17 mouse cellular contexts compared by ENCODE assay signal in genomic region chr4:115855100-115855499, GRCm38 (mm10). TPM values are rescaled to one million over a fixed set of nuclear protein-coding genes. Genes with fewer than 3 reads are reported as not detected.
DNase-seq lines count a peak whose midpoint lies in the region; ATAC-seq lines count a peak whose summit lies in the region.
"Had no signal": no experiment of that assay in that cellular context is flagged by ENCODE, and none has a peak within 500 bp of the region (broad histone marks: within the 10 kb centered on the region; RNA-seq: fewer than 3 reads in every experiment).

No protein-coding gene starts in this region.

- DNase-seq in embryonic facial prominence, embryonic 14.5 days (ENCODE audit: low spot score) = no peak
- DNase-seq in midbrain, embryonic 14.5 days = no peak
- no peak for DNase-seq in ovary, postnatal 36 days (ENCODE audit: low spot score)
- DNase-seq in gastrocnemius, postnatal 25 days = no peak
- DNase-seq: adrenal gland, adult 8-10 months; cerebellum, postnatal 14 days; heart, postnatal 10 days; kidney, adult 18-20 months; kidney, postnatal 4 days had no signal

- no peak; the same call in 1 of the 2 replicates for ATAC-seq in hindbrain, embryonic 13.5 days (ENCODE audit: low FRiP score)
- ATAC-seq in hindbrain, embryonic 12.5 days (ENCODE audit: low FRiP score) = no peak
- ATAC-seq in embryonic facial prominence, embryonic 14.5 days (ENCODE audit: low read depth) = no peak
- ATAC-seq in limb, embryonic 13.5 days (ENCODE audit: low FRiP score, low read depth) = no peak; the same call in 1 of the 2 replicates
- no peak for ATAC-seq in midbrain, embryonic 14.5 days (ENCODE audit: low FRiP score, low TSS enrichment)
- ATAC-seq: lung, postnatal 0 days; Patski had no signal

- H3K9me3 ChIP-seq in hindbrain, embryonic 13.5 days = no peaks in the 10 kb centered on the region
- H3K9me3 ChIP-seq in hindbrain, embryonic 12.5 days (replicated peaks) = no peaks in the 10 kb centered on the region
- no peaks in the 10 kb centered on the region for H3K9me3 ChIP-seq in embryonic facial prominence, embryonic 14.5 days (ENCODE audit: control insufficient read depth, low read length)
- no peaks in the 10 kb centered on the region for H3K9me3 ChIP-seq in limb, embryonic 13.5 days
- H3K9me3 ChIP-seq in midbrain, embryonic 14.5 days (ENCODE audit: control insufficient read depth, low read length) = no peaks in the 10 kb centered on the region

- H3K36me3 ChIP-seq in hindbrain, embryonic 13.5 days = peaks cover 28% of the 10 kb centered on the region
- H3K36me3 ChIP-seq in hindbrain, embryonic 12.5 days = peaks cover 38% of the 10 kb centered on the region
- H3K36me3 ChIP-seq in embryonic facial prominence, embryonic 14.5 days (ENCODE audit: control insufficient read depth, insufficient read depth, low read length) = peaks cover 42% of the 10 kb centered on the region
- peaks cover 61% of the 10 kb centered on the region for H3K36me3 ChIP-seq in limb, embryonic 13.5 days
- peaks cover 12% of the 10 kb centered on the region; the same call in 1 of the 2 replicates for H3K36me3 ChIP-seq in midbrain, embryonic 14.5 days (ENCODE audit: control insufficient read depth, insufficient read depth, low read length)

- no peak overlapping the region for H3K4me2 ChIP-seq in hindbrain, embryonic 13.5 days
- no peak overlapping the region for H3K4me2 ChIP-seq in hindbrain, embryonic 12.5 days (replicated peaks)
- H3K4me2 ChIP-seq in embryonic facial prominence, embryonic 14.5 days (ENCODE audit: low read depth, low read length) = no peak overlapping the region
- H3K4me2 ChIP-seq in limb, embryonic 13.5 days (replicated peaks) = peak overlapping the region; percentile 45
- H3K4me2 ChIP-seq in midbrain, embryonic 14.5 days (ENCODE audit: low read length) = no peak overlapping the region

- H3K27me3 ChIP-seq in hindbrain, embryonic 13.5 days = no peaks in the 10 kb centered on the region; the same call in 1 of the 2 replicates
- H3K27me3 ChIP-seq in hindbrain, embryonic 12.5 days = no peaks in the 10 kb centered on the region
- H3K27me3 ChIP-seq in embryonic facial prominence, embryonic 14.5 days (replicated peaks; ENCODE audit: control insufficient read depth, insufficient read depth, low read length) = no peaks in the 10 kb centered on the region
- H3K27me3 ChIP-seq in limb, embryonic 13.5 days = 0 out of 2 replicates have a peak, but pooled peaks cover 7% of the 10 kb centered on the region
- no peaks in the 10 kb centered on the region for H3K27me3 ChIP-seq in midbrain, embryonic 14.5 days (ENCODE audit: control insufficient read depth, insufficient read depth, low read length)
- H3K27me3 ChIP-seq: CH12.LX, Patski had no signal

- peak overlapping the region; percentile 24; the same call in 1 of the 2 replicates for H3K9ac ChIP-seq in hindbrain, embryonic 13.5 days
- no peak overlapping the region for H3K9ac ChIP-seq in hindbrain, embryonic 12.5 days
- H3K9ac ChIP-seq in embryonic facial prominence, embryonic 14.5 days (ENCODE audit: low read depth, low read length) = no peak overlapping the region
- H3K9ac ChIP-seq in limb, embryonic 13.5 days = no peak overlapping the region
- no peak overlapping the region for H3K9ac ChIP-seq in midbrain, embryonic 14.5 days (replicated peaks; ENCODE audit: low read length)

- 49% methylated on average over 6 of the region's 6 CpGs for WGBS in hindbrain, embryonic 13.5 days
- 39% methylated on average over 6 of the region's 6 CpGs for WGBS in hindbrain, embryonic 12.5 days
- 43% methylated on average over 6 of the region's 6 CpGs for WGBS in embryonic facial prominence, embryonic 14.5 days
- WGBS in limb, embryonic 13.5 days = 18% methylated on average over 6 of the region's 6 CpGs
- WGBS in midbrain, embryonic 14.5 days = 53% methylated on average over 6 of the region's 6 CpGs

- no peak overlapping the region for H3K4me3 ChIP-seq in hindbrain, embryonic 13.5 days
- H3K4me3 ChIP-seq in hindbrain, embryonic 12.5 days = no peak overlapping the region
- no peak overlapping the region for H3K4me3 ChIP-seq in embryonic facial prominence, embryonic 14.5 days (ENCODE audit: low read depth, low read length)
- no peak overlapping the region for H3K4me3 ChIP-seq in limb, embryonic 13.5 days
- H3K4me3 ChIP-seq in midbrain, embryonic 14.5 days (replicated peaks; ENCODE audit: low read depth, low read length) = no peak overlapping the region

- peaks cover 27% of the 10 kb centered on the region for H3K4me1 ChIP-seq in hindbrain, embryonic 13.5 days (replicated peaks)
- peaks cover 26% of the 10 kb centered on the region for H3K4me1 ChIP-seq in hindbrain, embryonic 12.5 days
- H3K4me1 ChIP-seq in embryonic facial prominence, embryonic 14.5 days (ENCODE audit: control insufficient read depth, insufficient read depth, low read length) = peaks cover 7% of the 10 kb centered on the region
- H3K4me1 ChIP-seq in limb, embryonic 13.5 days = peaks cover 35% of the 10 kb centered on the region
- H3K4me1 ChIP-seq in midbrain, embryonic 14.5 days (ENCODE audit: control insufficient read depth, insufficient read depth, low read length) = peaks cover 24% of the 10 kb centered on the region

- H3K27ac ChIP-seq in hindbrain, embryonic 13.5 days = 0 out of 2 replicates have a peak overlapping the region, but pooled peaks have one; percentile 32
- H3K27ac ChIP-seq in hindbrain, embryonic 12.5 days = no peak overlapping the region
- H3K27ac ChIP-seq in embryonic facial prominence, embryonic 14.5 days (replicated peaks; ENCODE audit: low read depth, low read length) = peak overlapping the region; percentile 28; the same call in 1 of the 2 replicates
- H3K27ac ChIP-seq in limb, embryonic 13.5 days = peak overlapping the region; percentile 69; the same call in 1 of the 2 replicates
- peak overlapping the region; percentile 68 for H3K27ac ChIP-seq in midbrain, embryonic 14.5 days (replicated peaks; ENCODE audit: low read depth, low read length)

RNA-seq across cellular contexts. Expression of gene Mknk1, which starts 16.1 kb away (rescaled TPM):
- 21.3 and 23.7 TPM in 2 replicates for polyA plus RNA-seq in hindbrain, embryonic 13.5 days (2015; fragmentation: Nextera tagmentation; extraction: Ambion mirVana)
- polyA plus RNA-seq in hindbrain, embryonic 12.5 days (2016; fragmentation: Nextera tagmentation; extraction: Ambion mirVana) = 28.0 and 30.8 TPM in 2 replicates
- polyA plus RNA-seq in embryonic facial prominence, embryonic 14.5 days (2014; fragmentation: Nextera tagmentation; extraction: Ambion mirVana) = 24.1 and 25.3 TPM in 2 replicates
- polyA plus RNA-seq in limb, embryonic 13.5 days (2015; fragmentation: Nextera tagmentation; extraction: Ambion mirVana) = 29.6 and 32.9 TPM in 2 replicates
- 16.0 and 18.0 TPM in 2 replicates for polyA plus RNA-seq in midbrain, embryonic 14.5 days (2014; fragmentation: Nextera tagmentation; extraction: Ambion mirVana)
- total RNA-seq in gastrocnemius, postnatal 25 days (2021) = 10 to 100 TPM; 21.8 to 22.2 TPM

RNA-seq across cellular contexts. Expression of gene Mob3c, which starts 27.2 kb away (rescaled TPM):
- 4.8 and 6.4 TPM in 2 replicates for polyA plus RNA-seq in hindbrain, embryonic 13.5 days (2015; fragmentation: Nextera tagmentation; extraction: Ambion mirVana)
- polyA plus RNA-seq in hindbrain, embryonic 12.5 days (2016; fragmentation: Nextera tagmentation; extraction: Ambion mirVana) = 5.0 and 6.7 TPM in 2 replicates
- 8.3 and 11.6 TPM in 2 replicates for polyA plus RNA-seq in embryonic facial prominence, embryonic 14.5 days (2014; fragmentation: Nextera tagmentation; extraction: Ambion mirVana)
- 12.6 and 14.4 TPM in 2 replicates for polyA plus RNA-seq in limb, embryonic 13.5 days (2015; fragmentation: Nextera tagmentation; extraction: Ambion mirVana)
- 2.5 and 4.1 TPM in 2 replicates for polyA plus RNA-seq in midbrain, embryonic 14.5 days (2014; fragmentation: Nextera tagmentation; extraction: Ambion mirVana)
- 1 to 10 TPM; 2.7 to 3.4 TPM for total RNA-seq in gastrocnemius, postnatal 25 days (2021)

RNA-seq across cellular contexts. Expression of gene Kncn, which starts 29.1 kb away (rescaled TPM):
- polyA plus RNA-seq in hindbrain, embryonic 13.5 days (2015; fragmentation: Nextera tagmentation; extraction: Ambion mirVana) = not detected in 2 replicates
- not detected in 2 replicates for polyA plus RNA-seq in hindbrain, embryonic 12.5 days (2016; fragmentation: Nextera tagmentation; extraction: Ambion mirVana)
- 0.31 TPM in 1 of 2 replicates, not detected in the other for polyA plus RNA-seq in embryonic facial prominence, embryonic 14.5 days (2014; fragmentation: Nextera tagmentation; extraction: Ambion mirVana)
- not detected in 2 replicates for polyA plus RNA-seq in limb, embryonic 13.5 days (2015; fragmentation: Nextera tagmentation; extraction: Ambion mirVana)
- 0.15 and 0.24 TPM in 2 replicates for polyA plus RNA-seq in midbrain, embryonic 14.5 days (2014; fragmentation: Nextera tagmentation; extraction: Ambion mirVana)
- not detected for total RNA-seq in gastrocnemius, postnatal 25 days (2021)
- total RNA-seq: adrenal gland, adult 8-10 months; CH12.LX; gastrocnemius, postnatal 4 days; heart, postnatal 10 days had no signal
- polyA plus RNA-seq: lung, postnatal 0 days; Patski had no signal

RNA-seq across cellular contexts. Expression of gene 6430628N08Rik, which starts 35.4 kb away (rescaled TPM):
- 0.12 and 0.30 TPM in 2 replicates for polyA plus RNA-seq in hindbrain, embryonic 13.5 days (2015; fragmentation: Nextera tagmentation; extraction: Ambion mirVana)
- 0.17 TPM in 1 of 2 replicates, not detected in the other for polyA plus RNA-seq in hindbrain, embryonic 12.5 days (2016; fragmentation: Nextera tagmentation; extraction: Ambion mirVana)
- polyA plus RNA-seq in embryonic facial prominence, embryonic 14.5 days (2014; fragmentation: Nextera tagmentation; extraction: Ambion mirVana) = 0.10 and 0.29 TPM in 2 replicates
- polyA plus RNA-seq in limb, embryonic 13.5 days (2015; fragmentation: Nextera tagmentation; extraction: Ambion mirVana) = not detected in 2 replicates
- polyA plus RNA-seq in midbrain, embryonic 14.5 days (2014; fragmentation: Nextera tagmentation; extraction: Ambion mirVana) = not detected in 2 replicates
- total RNA-seq in gastrocnemius, postnatal 25 days (2021) = not detected
- total RNA-seq: adrenal gland, adult 8-10 months; CH12.LX; gastrocnemius, postnatal 4 days; heart, postnatal 10 days had no signal
- polyA plus RNA-seq: lung, postnatal 0 days; Patski; testis, adult 2 months had no signal
